Mouse (Mus musculus) ES-Bruce4 (cell line): ENCODE data around the gene Apold1.

Experiments
- CTCF ChIP-seq: IDR thresholded peaks from one replicate; pipeline ENCODE4 v1.8.1; 2011; ENCODE audit warnings: low read depth, low read length
- EP300 ChIP-seq: IDR thresholded peaks from 2 replicates; pipeline ENCODE4 v1.6.1; 2011; ENCODE audit warnings: low read depth, low read length; ENCODE audit not compliant: insufficient read depth
- POLR2A ChIP-seq: IDR thresholded peaks from one replicate; pipeline ENCODE4 v1.8.1; 2011; ENCODE audit warnings: low read length; ENCODE audit not compliant: insufficient read depth

DNA sequence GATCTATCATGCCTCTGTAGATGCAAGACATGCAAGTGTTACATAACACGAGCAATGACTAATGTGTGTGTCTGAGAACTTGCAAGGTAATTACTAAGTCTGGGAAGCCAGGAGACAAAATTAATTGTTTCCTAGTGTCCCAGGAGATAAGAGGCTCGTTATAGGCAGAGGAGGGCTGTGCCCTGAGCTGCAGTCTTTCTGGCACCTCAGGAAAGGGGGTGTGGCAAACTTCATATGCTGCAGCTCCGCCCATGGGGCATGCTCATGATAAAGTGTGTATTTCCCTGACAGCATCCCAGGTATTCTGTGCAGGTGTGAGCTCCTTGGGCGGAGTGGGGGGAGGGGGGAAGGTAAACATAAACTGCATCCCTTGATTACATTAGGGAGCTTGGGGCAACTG lies 9.4 kb upstream of the Apold1 start:
- TF ChIP-seq CTCF (no peak), POLR2A (no peak), EP300 (no peak)
